Mouse (Mus musculus): ENCODE results near the gene Ece1. TPM values are rescaled to one million over a fixed set of nuclear protein-coding genes. Genes with fewer than 3 reads are reported as not detected.
"Not testable (repeated sequence)": the region's sequence is repeated elsewhere in the genome, so short reads cannot be mapped to it uniquely, and the experiment has no call there.

Ece1 gene
- 10 to 100 TPM; 49.3 to 57.2 TPM for total RNA-seq (2021)
- long read RNA-seq, experiment 1, partial matches to known transcripts = 7 of 23 reads
- long read RNA-seq, experiment 1, other reads (novel, unspliced or antisense) = 16 of 23 reads
- long read RNA-seq, experiment 2, partial matches to known transcripts = 34 of 47 reads
- long read RNA-seq, experiment 2, other reads (novel, unspliced or antisense) = 13 of 47 reads

- peak; percentile 86 to 91 for DNase-seq (ENCODE audit: low spot score in 2 of 2)
Measured at GRCm38 (mm10) chr4:137862019-137862418, at the start of gene Ece1. TSS of gene Ece1 (plus strand) at chr4:137862237.

- peak in 1 of 2 experiments; percentile 40 for DNase-seq (ENCODE audit: low spot score in 2 of 2)
Measured at GRCm38 (mm10) chr4:137812946-137813708, 48.9 kb upstream of the Ece1 start.

DNA sequence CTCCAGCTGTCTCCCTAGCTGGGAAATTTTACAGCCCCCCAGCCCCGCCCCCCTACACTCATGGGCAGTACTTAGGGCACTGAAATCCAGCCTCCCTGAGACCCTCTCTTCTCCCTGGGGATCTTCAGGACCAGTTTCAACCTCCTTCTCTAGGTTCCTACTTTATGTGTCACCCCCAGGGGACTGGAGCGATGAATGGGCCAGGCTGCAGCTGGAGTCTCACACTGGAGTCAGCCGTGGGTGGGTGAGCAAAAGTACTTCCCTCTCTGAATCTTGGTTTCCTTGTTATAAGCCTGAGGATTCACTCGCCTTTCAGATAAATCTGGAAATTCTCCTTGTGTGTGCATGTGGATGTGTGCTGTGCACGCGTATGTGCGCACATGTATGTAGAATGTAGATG is 47.9 kb upstream of the Ece1 start:
- no peak for DNase-seq (ENCODE audit: low spot score in 2 of 2)

- no peak for DNase-seq (ENCODE audit: low spot score in 2 of 2)
Measured at GRCm38 (mm10) chr4:137815473-137815872, 46.6 kb upstream of the Ece1 start.

- no peak for DNase-seq (ENCODE audit: low spot score in 2 of 2)
Measured at GRCm38 (mm10) chr4:137816216-137816615, 45.8 kb upstream of the Ece1 start.

DNA sequence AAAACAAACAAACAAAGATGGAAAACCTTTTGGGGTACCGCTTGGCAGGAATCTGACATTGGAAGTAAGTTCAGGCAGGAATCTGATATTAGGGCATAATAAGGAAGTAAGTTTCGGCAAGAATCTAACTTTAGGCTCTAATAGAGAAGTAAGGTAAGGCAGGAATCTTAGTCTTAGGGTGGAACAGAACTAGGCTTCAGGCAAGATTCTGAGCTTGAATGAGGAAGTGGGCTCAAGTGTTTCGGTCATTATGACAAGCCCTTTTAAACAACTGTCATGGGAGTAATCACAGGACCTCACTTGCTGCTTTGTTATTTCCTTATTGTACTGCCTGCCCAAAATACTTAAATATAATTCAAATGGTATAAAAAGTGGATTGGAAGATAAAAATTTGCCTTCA is 43.7 kb upstream of the Ece1 start:
- DNase-seq (ENCODE audit: low spot score in 2 of 2) = no peak

DNA sequence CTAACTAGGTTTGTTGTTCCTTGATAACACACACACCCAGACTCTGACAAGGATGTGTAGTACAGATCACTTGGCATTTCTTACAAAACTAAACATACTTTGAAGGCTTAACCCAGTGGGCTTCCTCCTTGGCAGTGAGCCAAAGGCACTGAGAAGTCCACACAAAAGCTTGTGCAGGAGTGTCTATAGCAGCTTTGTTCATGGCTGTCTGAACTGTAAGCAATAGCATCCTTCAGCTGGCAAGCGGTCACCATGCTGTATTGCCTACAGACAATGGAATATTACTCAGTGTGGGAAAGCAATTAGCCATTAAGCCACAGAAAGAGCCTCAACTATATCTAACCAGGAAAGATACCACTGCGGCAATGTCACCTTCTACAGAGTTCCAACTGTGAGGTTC is 42.5 kb upstream of the Ece1 start:
- DNase-seq (ENCODE audit: low spot score in 2 of 2) = no peak

- no peak for DNase-seq (ENCODE audit: low spot score in 2 of 2)
Measured at GRCm38 (mm10) chr4:137820721-137821120, 41.3 kb upstream of the Ece1 start.

- DNase-seq (ENCODE audit: low spot score in 2 of 2) = no peak
Measured at GRCm38 (mm10) chr4:137822537-137822936, 39.5 kb upstream of the Ece1 start.

GRCm38 (mm10) chr4:137823542-137823941 is 38.5 kb upstream of the Ece1 start:
- no peak for DNase-seq (ENCODE audit: low spot score in 2 of 2)

DNA sequence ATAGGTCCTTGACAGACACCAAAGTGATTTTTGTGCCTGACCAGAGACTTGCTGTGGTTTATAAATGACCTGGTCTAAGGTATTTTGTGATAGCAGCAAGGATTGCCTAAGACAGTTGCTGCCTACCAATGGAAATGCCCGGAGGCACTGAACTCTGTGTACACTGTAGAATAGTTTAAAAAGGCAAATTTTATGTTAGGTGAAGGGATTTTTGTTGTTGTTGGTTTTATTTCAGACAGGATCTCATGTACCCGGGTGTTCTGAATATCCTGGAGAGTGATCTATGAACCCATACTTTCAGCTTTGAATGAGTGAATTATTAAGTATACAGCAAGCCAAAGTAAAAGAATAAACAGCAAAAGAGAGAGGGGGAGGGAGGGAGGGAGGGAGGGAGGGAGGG is 37.2 kb upstream of the Ece1 start:
- DNase-seq (ENCODE audit: low spot score in 2 of 2) = no peak

DNA sequence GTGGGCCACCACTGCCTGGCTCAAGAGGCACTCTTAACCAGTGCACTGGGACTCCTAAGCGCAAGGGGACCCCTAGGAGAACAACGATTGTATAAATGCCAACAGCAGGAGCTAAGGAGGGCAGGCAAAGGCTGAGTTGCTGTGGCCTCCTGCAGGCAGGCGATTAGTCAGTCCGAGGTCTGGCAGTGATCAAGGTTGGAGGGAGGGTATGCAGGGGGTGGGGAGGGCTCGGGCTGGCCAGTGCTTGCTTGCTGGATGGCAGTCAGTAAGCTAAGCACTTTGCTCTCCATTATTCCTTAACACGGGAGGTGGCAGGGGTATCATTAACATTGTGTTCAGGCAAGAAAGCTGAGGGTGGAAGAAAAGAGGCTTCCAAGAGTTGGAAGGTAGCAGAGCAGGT is 31.7 kb upstream of the Ece1 start:
- no peak for DNase-seq (ENCODE audit: low spot score in 2 of 2)

DNA sequence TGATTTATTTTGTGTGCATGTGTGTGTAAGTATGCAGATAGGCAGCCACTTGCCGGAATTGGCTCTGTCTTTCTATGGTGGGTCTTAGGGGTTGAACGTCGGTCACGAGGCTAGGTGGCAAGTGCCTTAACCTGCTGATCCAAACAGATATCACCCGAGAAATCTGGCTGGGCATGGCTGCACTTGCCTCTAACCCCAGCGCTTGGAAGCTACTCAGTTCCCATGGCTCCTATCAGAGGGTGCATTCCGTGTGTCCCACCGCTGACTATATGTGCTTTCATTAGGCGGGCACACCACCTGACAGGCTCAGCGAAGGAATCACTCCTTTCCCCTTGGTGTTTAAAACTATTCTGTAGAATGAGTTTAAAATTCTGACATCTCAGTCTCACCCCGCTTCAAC is 30.4 kb upstream of the Ece1 start:
- no peak for DNase-seq (ENCODE audit: low spot score in 2 of 2)

GRCm38 (mm10) chr4:137835624-137836337 is 26.3 kb upstream of the Ece1 start:
- peak; percentile 74 to 86 for DNase-seq (ENCODE audit: low spot score in 2 of 2)

- DNase-seq (ENCODE audit: low spot score in 2 of 2) = no peak
Measured at GRCm38 (mm10) chr4:137836741-137837140, 25.3 kb upstream of the Ece1 start.

DNA sequence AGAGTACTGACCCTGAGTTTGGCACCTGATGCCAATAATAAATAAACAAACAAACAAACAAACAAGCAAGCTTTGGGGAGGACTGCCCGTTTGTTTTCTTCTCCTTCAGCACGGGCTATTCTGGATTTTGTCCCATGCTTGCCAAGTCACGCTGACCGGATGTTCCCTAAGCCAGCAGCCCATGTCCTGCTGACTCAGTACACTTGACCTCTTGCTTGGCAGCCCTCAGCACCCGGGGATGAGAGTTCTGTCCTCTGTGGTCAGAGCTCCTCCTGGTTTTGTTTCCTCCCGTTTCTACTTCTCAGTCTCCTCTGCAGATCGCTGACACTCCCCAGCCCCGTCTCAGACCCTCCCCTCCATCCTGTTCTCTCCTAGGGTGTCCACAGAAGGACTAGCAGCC is 24.2 kb upstream of the Ece1 start:
- DNase-seq (ENCODE audit: low spot score in 2 of 2) = no peak

- no peak for DNase-seq (ENCODE audit: low spot score in 2 of 2)
Measured at GRCm38 (mm10) chr4:137838791-137839190, 23.2 kb upstream of the Ece1 start.

DNA sequence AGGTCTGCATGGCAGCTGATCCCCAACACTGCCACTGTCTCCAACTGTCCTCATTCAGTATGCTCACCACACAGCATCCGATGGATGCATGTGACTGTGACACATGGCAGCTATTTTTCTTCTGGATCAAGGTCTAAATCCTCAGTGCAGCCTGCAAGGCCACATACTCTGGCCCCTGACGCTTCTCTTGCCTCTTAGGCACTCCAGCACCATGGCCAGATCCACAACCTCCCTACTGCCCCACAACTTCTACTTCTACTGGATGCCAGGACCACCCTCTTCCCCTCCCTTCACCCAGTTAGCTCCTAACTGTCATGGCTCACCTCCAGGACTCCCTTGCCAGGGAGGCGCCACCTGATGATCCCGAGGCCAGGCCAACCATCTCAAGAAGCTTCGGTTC is 22.6 kb upstream of the Ece1 start:
- DNase-seq (ENCODE audit: low spot score in 2 of 2) = no peak

- DNase-seq (ENCODE audit: low spot score in 2 of 2) = peak; percentile 51 to 71
Measured at GRCm38 (mm10) chr4:137844656-137845055, 17.4 kb upstream of the Ece1 start.

- not testable (repeated sequence) for DNase-seq (ENCODE audit: low spot score in 2 of 2)
Measured at GRCm38 (mm10) chr4:137847651-137848050, 14.4 kb upstream of the Ece1 start.

GRCm38 (mm10) chr4:137850161-137850560 is 11.9 kb upstream of the Ece1 start:
- DNase-seq (ENCODE audit: low spot score in 2 of 2) = no peak

GRCm38 (mm10) chr4:137851484-137851883 is 10.6 kb upstream of the Ece1 start:
- no peak for DNase-seq (ENCODE audit: low spot score in 2 of 2)

Measured in layer of hippocampus, postnatal 14 days (tissue).